Mouse (Mus musculus): ENCODE measurements around the gene Atp2b1.

DNA sequence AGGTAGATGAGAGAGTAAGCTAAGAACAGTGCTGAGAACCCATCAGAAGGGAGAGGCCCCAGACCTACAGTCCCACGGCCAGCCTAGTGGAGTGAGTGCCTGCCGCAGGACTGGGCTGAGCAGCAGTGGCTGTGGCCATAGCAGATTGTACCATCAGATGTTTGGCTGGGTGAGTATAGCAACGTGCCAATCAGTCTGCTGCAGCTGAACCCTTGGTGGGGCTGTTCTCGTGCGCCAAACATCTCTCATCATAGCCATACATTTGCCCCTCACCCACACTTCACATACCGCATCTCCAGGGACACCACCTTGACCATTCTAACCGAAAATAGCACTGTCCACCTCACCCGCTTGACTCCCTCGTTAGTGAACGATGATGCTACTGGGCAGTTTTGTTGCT, 147.2 kb downstream of the Atp2b1 start:
- TF ChIP-seq GATA1 (IDR thresholded peaks at IDR 0.05; ENCODE audit: borderline replicate concordance, low read length) (no peak), FLI1 (IDR thresholded peaks at IDR 0.05; ENCODE audit: low read length) (no peak)
